Mouse (Mus musculus) midbrain, embryonic 16.5 days (tissue): ENCODE measurements around the gene Rfng. TPM values are rescaled to one million over a fixed set of nuclear protein-coding genes. Genes with fewer than 3 reads are reported as not detected.
"Not testable (repeated sequence)": the region's sequence is repeated elsewhere in the genome, so short reads cannot be mapped to it uniquely, and the experiment has no call there.

Source experiments
- ATAC-seq: fragments of 200-750 bp; cut with Nextera tagmentation; 2 replicates; pipeline ENCODE4 v1.8.0; 2017; ENCODE audit warnings: moderate TSS enrichment
- H3K27ac ChIP-seq: fragments of 300-500 bp; sonication (generic); 2 replicates; pipeline ENCODE4 v1.5.1; 2014; ENCODE audit warnings: mild to moderate bottlenecking, low read length, mixed read lengths
- H3K27me3 ChIP-seq: fragments of 300-500 bp; sonication (generic); 2 replicates; pipeline ENCODE4 v1.6.1; 2014; ENCODE audit warnings: low read depth, low read length, mixed read lengths; ENCODE audit not compliant: control insufficient read depth, insufficient read depth
- H3K36me3 ChIP-seq: fragments of 300-500 bp; sonication (generic); 2 replicates; pipeline ENCODE4 v1.6.1; 2014; ENCODE audit warnings: mild to moderate bottlenecking, low read length, moderate library complexity, mixed read lengths; ENCODE audit not compliant: control insufficient read depth, insufficient read depth
- H3K4me1 ChIP-seq: fragments of 300-500 bp; sonication (generic); 2 replicates; pipeline ENCODE4 v1.6.1; 2014; ENCODE audit warnings: mild to moderate bottlenecking, low read length, mixed read lengths; ENCODE audit not compliant: control insufficient read depth, insufficient read depth
- H3K4me2 ChIP-seq: fragments of 300-500 bp; sonication (generic); 2 replicates; pipeline ENCODE4 v1.6.1; 2014; ENCODE audit warnings: mild to moderate bottlenecking, low read length, mixed read lengths
- H3K4me3 ChIP-seq: fragments of 300-500 bp; sonication (generic); 2 replicates; pipeline ENCODE4 v1.5.1; 2014; ENCODE audit warnings: low read depth, mild to moderate bottlenecking, low read length, moderate library complexity, mixed read lengths
- H3K9ac ChIP-seq: fragments of 300-500 bp; sonication (generic); 2 replicates; pipeline ENCODE4 v1.6.1; 2014; ENCODE audit warnings: low read depth, low read length, mixed read lengths
- H3K9me3 ChIP-seq: fragments of 300-500 bp; sonication (generic); replicated peaks from 2 replicates; pipeline ENCODE4 v1.6.1; 2014; ENCODE audit warnings: mild to moderate bottlenecking, low read length, mixed read lengths; ENCODE audit not compliant: control insufficient read depth, poor library complexity, severe bottlenecking
- WGBS: fragments of 180-500 bp; shearing (Covaris S2); extraction: QIAGEN DNeasy Blood & Tissue Kit; methylation state at CpG from one replicate; pipeline ENCODE4 v1.1.7; 2014; 5-methylcytosine and 5-hydroxymethylcytosine counted together
- polyA plus RNA-seq: library from polyadenylated mRNA; unstranded; fragments of >200 nt; fragmentation: Nextera tagmentation; extraction: Ambion mirVana; gene quantifications from 2 replicates; pipeline ENCODE4 v1.2.1, GENCODE M21; 2015

Gene Rfng
- polyA plus RNA-seq, 1 experiment from 2014 or later, result 145 TPM

DNA sequence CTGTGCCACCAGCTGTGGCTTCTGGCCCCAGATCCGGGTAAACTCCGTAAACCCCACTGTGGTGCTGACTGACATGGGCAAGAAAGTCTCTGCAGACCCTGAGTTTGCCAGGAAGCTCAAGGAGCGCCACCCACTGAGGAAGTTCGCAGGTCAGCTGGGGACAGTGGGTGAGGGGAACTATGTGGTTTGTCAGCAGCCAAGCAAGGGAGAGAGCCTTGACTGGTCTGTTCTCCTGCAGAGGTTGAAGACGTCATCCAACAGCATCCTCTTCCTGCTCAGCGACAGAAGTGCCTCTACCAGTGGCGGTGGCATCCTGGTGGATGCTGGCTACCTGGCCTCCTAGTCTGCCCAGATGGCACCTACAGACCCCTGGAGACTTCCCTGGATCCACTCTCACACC is 17.0 kb downstream of the Rfng start:
- not testable (repeated sequence) for H3K36me3 ChIP-seq, H3K4me2 ChIP-seq, ATAC-seq, H3K27ac ChIP-seq, H3K9ac ChIP-seq, H3K9me3 ChIP-seq, H3K4me3 ChIP-seq, H3K27me3 ChIP-seq, H3K4me1 ChIP-seq
- 78% methylated on average over 3 of the region's 7 CpGs for WGBS

DNA sequence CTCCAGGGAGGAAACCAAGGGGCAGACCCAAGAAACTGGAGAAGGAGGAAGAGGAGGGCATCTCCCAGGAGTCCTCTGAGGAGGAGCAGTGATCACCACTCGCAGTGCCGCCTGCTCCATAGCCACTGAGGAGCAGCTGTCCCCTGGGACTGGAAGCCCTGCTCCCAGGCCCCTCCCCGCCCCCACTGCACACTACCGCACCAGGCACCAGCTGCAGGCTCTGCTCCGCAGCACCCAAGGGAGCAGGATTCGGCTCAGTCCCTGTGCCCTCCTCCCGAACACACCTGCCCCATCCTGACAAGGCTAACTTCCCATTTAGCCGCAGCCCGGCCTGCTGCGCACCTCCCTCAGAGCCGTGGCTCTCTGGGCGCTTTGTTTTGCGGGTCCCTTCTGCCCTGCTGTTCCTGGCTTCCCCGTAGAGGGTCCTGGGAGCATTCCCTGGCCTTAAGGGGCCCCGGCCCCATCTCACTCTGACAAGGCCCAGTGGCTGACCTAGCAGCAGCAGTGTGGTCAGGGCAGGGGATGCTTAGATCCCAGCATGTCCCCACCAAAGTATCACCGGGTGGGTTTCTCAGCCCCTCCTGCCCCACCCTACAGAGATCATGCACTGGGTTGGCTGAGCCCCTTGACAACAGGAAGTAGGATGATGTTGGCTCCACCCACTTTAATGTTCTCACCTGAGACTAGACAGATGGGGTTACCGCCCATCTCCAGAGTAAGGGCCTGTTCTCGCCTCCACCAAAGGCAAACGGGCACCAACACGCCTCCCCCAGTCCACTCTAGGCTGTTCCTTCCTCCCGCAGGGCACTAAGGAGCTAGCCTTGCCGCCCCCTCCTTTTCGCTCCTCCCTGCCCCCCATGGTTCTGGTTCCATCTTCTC is 20.6 kb downstream of the Rfng start:
- H3K36me3 ChIP-seq, H3K4me2 ChIP-seq, H3K4me1 ChIP-seq, H3K27ac ChIP-seq, H3K9ac ChIP-seq, H3K9me3 ChIP-seq, H3K27me3 ChIP-seq, H3K4me3 ChIP-seq: not testable (repeated sequence)
- ATAC-seq, result 0 out of 2 replicates have a peak, but pooled peaks have one; percentile 42
- 17% methylated on average over 1 of the region's 23 CpGs for WGBS

DNA sequence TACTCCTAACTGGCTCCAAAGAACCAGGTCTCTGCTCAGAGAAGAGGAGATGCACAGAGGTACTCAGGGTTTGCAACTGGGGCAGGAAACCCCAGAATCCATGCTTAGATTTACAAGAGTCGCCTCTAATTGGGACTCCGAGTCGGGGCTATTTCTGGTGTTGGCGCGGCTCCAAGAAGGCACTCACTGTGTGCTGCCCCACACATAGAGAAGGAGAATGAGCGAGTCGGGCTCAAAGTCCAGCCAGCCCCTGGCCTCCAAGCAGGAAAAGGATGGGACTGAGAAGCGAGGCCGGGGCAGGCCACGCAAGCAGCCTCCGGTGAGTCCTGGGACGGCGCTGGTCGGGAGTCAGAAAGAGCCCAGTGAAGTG is 21.4 kb downstream of the Rfng start, which contains the start of gene Hmga1b:
Hmga1b (plus strand) TSS at position 123 of the 370 bp plus-strand sequence.
- H3K9ac ChIP-seq, H3K4me2 ChIP-seq, H3K4me3 ChIP-seq, ATAC-seq, H3K27me3 ChIP-seq, H3K27ac ChIP-seq, H3K9me3 ChIP-seq, H3K4me1 ChIP-seq, H3K36me3 ChIP-seq: not testable (repeated sequence)
- WGBS, result 30% methylated on average over 11 of the region's 14 CpGs

DNA sequence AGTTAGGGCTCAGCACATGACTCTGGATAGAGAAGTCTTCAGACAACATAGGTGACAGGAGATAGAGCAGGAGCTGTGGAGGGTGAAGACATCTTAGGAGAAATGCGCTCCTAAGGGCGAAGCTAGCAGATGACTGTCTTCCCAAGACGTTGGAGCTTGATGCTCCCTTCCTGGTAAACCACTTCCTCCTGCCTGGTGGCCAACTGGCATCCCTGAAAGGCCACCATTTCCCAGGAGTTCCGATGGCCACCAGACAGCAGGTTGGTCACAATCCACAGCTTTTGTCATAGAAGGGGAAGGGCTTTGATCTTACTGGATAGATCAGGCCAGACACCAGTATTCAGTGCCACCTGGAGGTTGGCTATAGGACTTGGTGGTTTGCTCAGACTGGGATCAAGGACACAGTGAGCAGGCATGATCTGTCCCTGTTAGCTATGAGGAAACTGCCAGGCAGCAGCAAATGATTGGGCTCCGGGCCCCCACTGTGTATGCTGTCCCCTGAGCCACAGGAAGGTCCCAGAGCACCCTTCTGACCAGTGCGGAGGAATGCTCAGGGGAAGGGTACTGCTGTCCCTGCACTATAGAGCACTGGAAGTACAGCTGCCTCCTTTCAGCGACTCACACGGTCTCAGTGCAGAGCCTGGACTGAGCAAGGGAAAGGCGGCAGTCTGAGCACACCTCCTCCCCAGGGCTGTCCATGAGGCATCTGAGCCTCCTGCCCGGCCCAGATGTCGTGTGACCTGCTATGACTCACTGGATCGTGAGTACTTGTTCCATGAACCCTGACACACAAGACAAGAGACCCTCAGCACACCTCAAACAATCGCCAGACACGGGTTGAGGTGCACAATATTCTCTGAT is 22.0 kb downstream of the Rfng start:
- H3K36me3 ChIP-seq, result no peaks in the 10 kb centered on the region
- 78% methylated on average over 14 of the region's 14 CpGs for WGBS
- no peak for ATAC-seq
- peaks cover 4% of the 10 kb centered on the region; the same call in 1 of the 2 replicates for H3K9me3 ChIP-seq
- no peak overlapping the region for H3K9ac ChIP-seq
- peaks cover 3% of the 10 kb centered on the region for H3K27me3 ChIP-seq
- no peaks in the 10 kb centered on the region for H3K4me1 ChIP-seq
- no peak overlapping the region for H3K4me3 ChIP-seq
- no peak overlapping the region for H3K27ac ChIP-seq
- no peak overlapping the region for H3K4me2 ChIP-seq

GRCm38 (mm10) chr11:120760236-120760635 is 23.8 kb downstream of the Rfng start:
- Histone ChIP-seq H3K27ac (no peak overlapping the region), H3K9me3 (peaks cover 4% of the 10 kb centered on the region; the same call in 1 of the 2 replicates), H3K4me2 (no peak overlapping the region), H3K27me3 (peaks cover 3% of the 10 kb centered on the region), H3K36me3 (no peaks in the 10 kb centered on the region), H3K9ac (no peak overlapping the region), H3K4me3 (no peak overlapping the region), H3K4me1 (no peaks in the 10 kb centered on the region)
- ATAC-seq, result no peak
- 88% methylated on average over 9 of the region's 9 CpGs for WGBS

GRCm38 (mm10) chr11:120751606-120752005 is 32.4 kb downstream of the Rfng start:
- Histone ChIP-seq H3K27me3 (no peaks in the 10 kb centered on the region), H3K27ac (no peak overlapping the region), H3K36me3 (no peaks in the 10 kb centered on the region), H3K9me3 (no peaks in the 10 kb centered on the region), H3K4me1 (no peaks in the 10 kb centered on the region), H3K9ac (no peak overlapping the region), H3K4me2 (no peak overlapping the region), H3K4me3 (no peak overlapping the region)
- WGBS, result 66% methylated on average over 4 of the region's 4 CpGs
- no peak for ATAC-seq

DNA sequence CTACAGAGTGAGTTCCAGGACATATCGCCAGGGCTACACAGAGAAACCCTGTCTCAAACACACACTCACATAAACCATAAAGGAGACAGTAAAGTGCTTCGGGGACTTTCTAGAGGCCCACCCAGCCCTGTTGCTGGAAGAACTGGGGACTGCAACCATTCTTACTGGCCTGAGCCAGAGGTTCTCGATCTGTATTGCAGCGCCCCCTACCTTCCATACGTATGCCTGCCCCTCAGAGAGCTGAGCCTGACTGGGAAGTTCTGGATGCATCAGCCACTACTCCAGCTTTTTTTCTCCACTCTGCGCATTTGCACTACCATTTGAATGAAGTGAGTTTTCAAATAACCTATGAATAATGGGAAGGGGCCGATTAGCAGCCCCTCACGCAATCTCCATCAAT is 34.6 kb downstream of the Rfng start:
- Histone ChIP-seq H3K9ac (no peak overlapping the region), H3K4me3 (no peak overlapping the region), H3K4me2 (no peak overlapping the region), H3K27me3 (no peaks in the 10 kb centered on the region), H3K9me3 (no peaks in the 10 kb centered on the region), H3K27ac (no peak overlapping the region), H3K4me1 (no peaks in the 10 kb centered on the region), H3K36me3 (no peaks in the 10 kb centered on the region)
- WGBS, result 64% methylated on average over 8 of the region's 8 CpGs
- no peak for ATAC-seq

GRCm38 (mm10) chr11:120747974-120748373 is 36.0 kb downstream of the Rfng start:
- Histone ChIP-seq H3K27ac (no peak overlapping the region), H3K9ac (no peak overlapping the region), H3K27me3 (no peaks in the 10 kb centered on the region), H3K4me2 (no peak overlapping the region), H3K4me1 (no peaks in the 10 kb centered on the region), H3K36me3 (no peaks in the 10 kb centered on the region), H3K4me3 (no peak overlapping the region), H3K9me3 (no peaks in the 10 kb centered on the region)
- 80% methylated on average over 4 of the region's 4 CpGs for WGBS
- no peak for ATAC-seq
